Mouse (Mus musculus) midbrain, embryonic 14.5 days (tissue): ENCODE measurements at regions not wholly inside any gene's neighbourhood (a gene's known extent, or its start where the extent isn't known, plus 50 kb on each side); places are given as distances from the start of the nearest gene placed in this dataset.
A peak's percentile ranks its signal among the peaks of the same experiment; 100 is the strongest.
"Not testable (repeated sequence)": the region's sequence is repeated elsewhere in the genome, so short reads cannot be mapped to it uniquely, and the experiment has no call there.

Experiments
- ATAC-seq: fragments of 200-750 bp; cut with Nextera tagmentation; 2 replicates; pipeline ENCODE4 v1.8.0; 2017; ENCODE audit warnings: moderate number of reproducible peaks, moderate library complexity; ENCODE audit not compliant: low FRiP score, low TSS enrichment
- DNase-seq: peaks from one replicate; pipeline ENCODE4 v3.0.0-alpha.2; 2015
- H3K27ac ChIP-seq: fragments of 300-500 bp; sonication (generic); replicated peaks from 2 replicates; pipeline ENCODE4 v1.5.1; 2014; ENCODE audit warnings: mild to moderate bottlenecking, low read depth, low read length, moderate library complexity
- H3K27me3 ChIP-seq: fragments of 300-500 bp; sonication (generic); 2 replicates; pipeline ENCODE4 v1.6.1; 2014; ENCODE audit warnings: low read length, control low read depth, mixed read lengths; ENCODE audit not compliant: control insufficient read depth, insufficient read depth
- H3K36me3 ChIP-seq: fragments of 300-500 bp; sonication (generic); 2 replicates; pipeline ENCODE4 v1.6.1; 2014; ENCODE audit warnings: low read length, control low read depth; ENCODE audit not compliant: control insufficient read depth, insufficient read depth
- H3K4me1 ChIP-seq: fragments of 300-500 bp; sonication (generic); 2 replicates; pipeline ENCODE4 v1.6.1; 2014; ENCODE audit warnings: mild to moderate bottlenecking, antibody characterized with exemption, low read length, control low read depth; ENCODE audit not compliant: control insufficient read depth, insufficient read depth
- H3K4me2 ChIP-seq: fragments of 300-500 bp; sonication (generic); 2 replicates; pipeline ENCODE4 v1.6.1; 2014; ENCODE audit warnings: mild to moderate bottlenecking, low read length, moderate library complexity
- H3K4me3 ChIP-seq: fragments of 300-500 bp; sonication (generic); replicated peaks from 2 replicates; pipeline ENCODE4 v1.5.1; 2014; ENCODE audit warnings: low read depth, low read length
- H3K9ac ChIP-seq: fragments of 300-500 bp; sonication (generic); replicated peaks from 2 replicates; pipeline ENCODE4 v1.6.1; 2014; ENCODE audit warnings: mild to moderate bottlenecking, low read length, moderate library complexity
- H3K9me3 ChIP-seq: fragments of 300-500 bp; sonication (generic); 2 replicates; pipeline ENCODE4 v1.6.1; 2016; ENCODE audit warnings: low read length, control low read depth, mixed read lengths; ENCODE audit not compliant: control insufficient read depth
- WGBS: fragments of 180-500 bp; shearing (Covaris S2); extraction: QIAGEN DNeasy Blood & Tissue Kit; methylation state at CpG from one replicate; pipeline ENCODE4 v1.1.7; 2014; 5-methylcytosine and 5-hydroxymethylcytosine counted together

DNA sequence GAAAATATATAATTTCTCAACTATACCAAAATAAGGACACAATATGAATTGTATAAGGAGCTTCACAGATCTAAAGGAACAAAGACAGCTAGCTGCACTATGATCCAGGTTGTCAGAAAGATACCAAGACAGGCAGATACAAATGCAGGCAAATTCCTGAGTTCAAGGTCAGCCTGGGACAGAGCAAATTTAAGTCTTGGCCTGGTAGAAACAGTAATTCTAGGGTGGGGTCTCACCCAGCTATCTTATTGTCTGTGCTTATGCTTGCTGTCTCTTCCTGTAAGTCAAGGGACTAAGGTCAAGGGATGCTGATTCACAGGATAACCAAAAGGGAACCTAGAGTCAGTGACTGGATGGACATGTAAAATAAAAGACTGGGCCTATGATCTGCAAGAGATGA, 250.4 kb downstream of the Nucb2 start:
- Histone ChIP-seq H3K4me3 (no peak overlapping the region), H3K4me1 (no peaks in the 10 kb centered on the region), H3K27me3 (no peaks in the 10 kb centered on the region), H3K36me3 (no peaks in the 10 kb centered on the region), H3K9me3 (no peaks in the 10 kb centered on the region), H3K9ac (no peak overlapping the region), H3K27ac (no peak overlapping the region), H3K4me2 (no peak overlapping the region)
- ATAC-seq (no peak), DNase-seq (no peak)

DNA sequence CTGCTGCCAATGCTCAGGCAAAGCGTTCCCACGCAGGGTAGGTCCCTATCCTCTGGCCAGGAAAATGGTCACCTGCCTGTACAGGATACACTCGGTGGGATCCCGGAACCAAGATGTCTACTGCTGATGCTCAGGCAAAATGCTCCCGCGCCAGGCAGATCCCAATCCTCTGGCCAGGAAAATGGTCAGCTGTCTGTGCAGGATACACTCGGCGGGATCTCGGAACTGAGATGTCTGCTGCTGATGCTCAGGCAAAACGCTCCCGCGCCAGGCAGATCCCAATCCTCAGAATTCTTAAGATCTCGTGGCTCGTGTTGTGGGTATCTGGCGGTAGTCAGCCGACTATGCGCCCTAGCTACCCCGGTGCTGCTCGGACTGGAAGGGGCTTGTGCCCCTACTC, 288.0 kb downstream of the Nucb2 start:
- not testable (repeated sequence) for H3K4me2 ChIP-seq
- 96% methylated on average over 19 of the region's 19 CpGs for WGBS

DNA sequence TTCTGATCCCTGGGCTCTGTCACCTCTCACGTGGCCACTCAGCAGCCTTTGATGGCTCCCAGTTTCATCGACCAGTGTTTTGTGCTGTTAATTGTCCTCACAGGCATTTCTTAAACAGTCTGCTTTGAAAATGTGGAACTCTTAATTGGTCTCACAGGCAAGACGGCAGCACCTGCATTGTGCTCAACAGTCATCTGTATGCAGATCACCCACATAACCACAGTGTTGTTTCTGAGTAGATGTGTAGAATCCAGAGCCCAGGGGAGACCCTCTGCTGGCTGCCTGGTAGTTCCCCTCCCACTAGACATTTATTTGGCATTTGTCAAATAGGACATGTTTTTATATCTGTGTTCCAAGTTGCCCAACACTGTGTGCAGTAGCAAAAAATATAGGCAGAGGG, 304.3 kb downstream of the Nucb2 start:
- ATAC-seq (peak; percentile 46; the same call in 1 of the 2 replicates), DNase-seq (peak; percentile 26)
- H3K9ac ChIP-seq, result no peak overlapping the region
- H3K9me3 ChIP-seq, result no peaks in the 10 kb centered on the region
- H3K27me3 ChIP-seq, result no peaks in the 10 kb centered on the region
- no peak overlapping the region for H3K4me2 ChIP-seq
- H3K4me1 ChIP-seq, result no peaks in the 10 kb centered on the region
- WGBS, result 48% methylated on average over 3 of the region's 3 CpGs
- no peak overlapping the region; the same call in 1 of the 2 replicates for H3K27ac ChIP-seq
- H3K4me3 ChIP-seq, result no peak overlapping the region
- no peaks in the 10 kb centered on the region for H3K36me3 ChIP-seq

More for the DNA sequence above, 288.0 kb downstream of the Nucb2 start:
- not testable (repeated sequence) for H3K4me3 ChIP-seq, H3K4me1 ChIP-seq, ATAC-seq, H3K9me3 ChIP-seq, DNase-seq, H3K36me3 ChIP-seq, H3K27ac ChIP-seq, H3K27me3 ChIP-seq, H3K9ac ChIP-seq

DNA sequence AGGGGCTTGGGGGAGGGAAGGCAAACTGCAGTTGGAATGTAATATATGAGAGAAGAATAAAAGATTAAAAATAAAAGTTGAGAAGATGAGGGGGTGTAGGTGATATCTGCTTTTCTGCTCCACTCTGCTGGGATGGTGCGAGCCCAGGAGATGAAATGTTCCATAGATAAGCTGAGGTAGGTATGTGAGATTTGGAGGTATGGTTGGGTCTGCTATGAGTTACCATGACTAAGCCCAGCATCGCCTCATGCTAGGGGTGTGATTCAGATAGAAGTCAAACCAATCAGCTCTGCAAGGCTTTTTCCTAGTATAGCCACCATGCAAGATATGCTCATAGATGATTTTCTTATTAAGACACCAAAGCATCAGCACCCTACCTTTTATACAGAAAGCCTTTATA, 312.3 kb downstream of the Nucb2 start:
- H3K36me3 ChIP-seq, result no peaks in the 10 kb centered on the region
- H3K9me3 ChIP-seq, result no peaks in the 10 kb centered on the region
- H3K27me3 ChIP-seq, result no peaks in the 10 kb centered on the region
- no peak for ATAC-seq
- no peaks in the 10 kb centered on the region for H3K4me1 ChIP-seq
- DNase-seq, result no peak
- H3K27ac ChIP-seq, result no peak overlapping the region
- 94% methylated on average over 2 of the region's 2 CpGs for WGBS
- H3K4me3 ChIP-seq, result no peak overlapping the region
- no peak overlapping the region for H3K4me2 ChIP-seq
- H3K9ac ChIP-seq, result no peak overlapping the region

DNA sequence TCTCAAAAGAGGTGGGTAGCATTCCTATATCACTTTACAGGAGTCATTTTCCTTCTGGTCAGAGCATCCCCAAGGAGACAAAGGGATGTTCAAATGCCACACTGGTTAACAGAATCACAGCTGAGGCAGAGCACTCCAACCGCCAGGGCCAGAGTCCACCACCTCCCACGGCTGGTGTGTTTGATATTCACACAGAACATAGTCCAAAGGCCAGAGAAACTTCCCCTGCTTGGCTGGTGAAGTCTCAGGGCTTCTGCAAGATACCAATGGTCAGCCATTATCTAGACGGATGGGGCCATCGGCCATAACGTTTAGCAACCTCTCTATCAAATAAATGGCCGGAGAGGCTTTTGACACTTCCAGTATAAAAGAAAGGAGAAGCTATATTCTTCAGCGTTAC, 313.8 kb downstream of the Nucb2 start:
- no peak for ATAC-seq
- H3K27me3 ChIP-seq, result no peaks in the 10 kb centered on the region
- 88% methylated on average over 7 of the region's 7 CpGs for WGBS
- H3K27ac ChIP-seq, result no peak overlapping the region
- H3K4me1 ChIP-seq, result no peaks in the 10 kb centered on the region
- no peak overlapping the region for H3K4me2 ChIP-seq
- no peak for DNase-seq
- no peaks in the 10 kb centered on the region for H3K36me3 ChIP-seq
- no peaks in the 10 kb centered on the region for H3K9me3 ChIP-seq
- no peak overlapping the region for H3K9ac ChIP-seq
- no peak overlapping the region for H3K4me3 ChIP-seq

DNA sequence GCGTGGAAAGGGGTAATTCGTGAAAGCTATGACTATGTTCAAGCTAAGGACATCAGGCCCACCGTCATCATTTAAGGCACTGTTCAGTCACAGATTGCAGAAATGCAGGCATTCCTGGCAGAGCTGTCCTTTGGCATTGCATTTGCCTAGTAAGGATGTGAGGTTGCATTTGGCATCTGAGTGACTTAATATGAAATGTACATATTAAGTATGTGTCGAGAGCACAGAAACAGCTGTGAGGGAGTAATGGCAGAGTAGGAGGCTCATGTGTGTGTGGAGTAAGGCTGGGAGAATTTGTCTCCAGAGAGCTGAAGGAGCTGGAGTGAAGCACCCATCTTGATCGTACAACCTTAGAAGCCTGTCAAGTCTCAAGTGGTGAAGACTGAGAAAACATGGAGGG, 316.4 kb downstream of the Nucb2 start:
- Histone ChIP-seq H3K27ac (no peak overlapping the region), H3K9me3 (no peaks in the 10 kb centered on the region), H3K9ac (no peak overlapping the region), H3K27me3 (no peaks in the 10 kb centered on the region), H3K36me3 (no peaks in the 10 kb centered on the region), H3K4me2 (no peak overlapping the region), H3K4me3 (no peak overlapping the region), H3K4me1 (no peaks in the 10 kb centered on the region)
- 85% methylated on average over 5 of the region's 5 CpGs for WGBS
- DNase-seq (no peak), ATAC-seq (no peak)

DNA sequence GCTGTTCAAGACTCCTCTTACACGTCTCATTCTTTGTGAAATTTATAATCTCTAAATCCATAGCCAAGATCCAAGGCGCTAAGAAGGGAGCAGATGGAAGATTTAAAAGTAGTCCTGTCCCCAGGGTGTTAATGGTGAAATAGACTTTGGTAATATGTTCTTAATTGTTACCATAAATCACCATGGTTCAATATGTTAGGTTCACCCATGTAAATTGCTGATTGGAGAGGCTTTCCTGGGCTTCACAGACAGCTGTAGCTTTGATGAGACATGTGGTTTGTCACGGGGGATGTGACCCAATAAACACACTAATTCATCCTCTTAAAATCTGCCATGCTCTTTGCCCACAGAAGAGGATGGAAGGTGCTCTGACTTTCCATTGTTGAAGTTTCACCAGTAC, 338.7 kb downstream of the Nucb2 start:
- no peak for DNase-seq
- H3K36me3 ChIP-seq, result no peaks in the 10 kb centered on the region
- no peak overlapping the region for H3K9ac ChIP-seq
- H3K4me2 ChIP-seq, result no peak overlapping the region
- H3K9me3 ChIP-seq, result no peaks in the 10 kb centered on the region
- no peaks in the 10 kb centered on the region for H3K27me3 ChIP-seq
- no peak for ATAC-seq
- H3K27ac ChIP-seq, result no peak overlapping the region
- H3K4me3 ChIP-seq, result no peak overlapping the region
- WGBS, result 58% methylated on average over 3 of the region's 3 CpGs
- no peaks in the 10 kb centered on the region for H3K4me1 ChIP-seq

DNA sequence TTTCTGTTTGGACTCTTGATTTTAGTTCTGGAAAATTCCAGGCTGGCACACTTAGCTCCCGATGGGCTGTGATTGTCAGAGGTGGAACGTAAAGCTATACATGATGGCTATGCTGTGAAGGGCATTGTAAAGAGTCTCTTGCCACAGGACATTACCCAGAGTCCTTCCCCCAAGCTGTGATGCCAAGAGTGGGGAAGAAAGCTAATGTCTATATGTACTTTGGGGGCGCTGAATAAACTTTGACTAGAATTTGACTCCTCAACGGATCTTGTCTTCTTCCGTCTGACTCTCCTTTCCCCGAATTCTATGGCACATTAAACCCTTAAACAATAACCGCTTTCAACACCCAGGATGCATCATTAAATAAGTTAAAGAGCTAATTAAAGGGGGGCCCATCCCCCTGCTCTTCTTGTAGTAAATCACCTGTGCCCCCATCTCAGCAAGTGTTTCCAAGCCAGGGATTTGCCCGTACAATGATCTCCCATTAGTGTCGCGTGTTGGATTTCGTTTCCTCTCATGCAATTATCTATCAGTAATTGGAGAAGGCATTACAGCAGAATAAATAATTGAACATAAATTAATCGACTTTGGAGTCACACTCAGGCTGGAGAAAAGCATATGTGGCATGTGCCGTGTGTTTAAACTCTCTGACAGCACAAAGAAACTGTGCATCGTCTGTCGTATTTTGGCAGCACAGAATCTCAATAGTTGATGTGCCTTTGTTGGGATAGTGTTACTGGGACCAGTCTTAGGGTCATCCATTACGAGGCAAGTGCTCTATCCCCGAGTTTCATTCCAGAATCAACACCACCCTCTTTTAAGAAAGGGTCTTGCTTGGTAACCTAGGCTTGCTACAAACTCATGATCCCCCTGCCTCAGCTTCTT, 343.9 kb downstream of the Nucb2 start:
- 83% methylated on average over 17 of the region's 17 CpGs for WGBS
- Histone ChIP-seq H3K27ac (no peak overlapping the region), H3K4me2 (no peak overlapping the region), H3K4me1 (no peaks in the 10 kb centered on the region), H3K27me3 (no peaks in the 10 kb centered on the region), H3K9ac (no peak overlapping the region), H3K36me3 (no peaks in the 10 kb centered on the region), H3K4me3 (no peak overlapping the region), H3K9me3 (no peaks in the 10 kb centered on the region)
- no peak for ATAC-seq
- DNase-seq, result peak; percentile 2

DNA sequence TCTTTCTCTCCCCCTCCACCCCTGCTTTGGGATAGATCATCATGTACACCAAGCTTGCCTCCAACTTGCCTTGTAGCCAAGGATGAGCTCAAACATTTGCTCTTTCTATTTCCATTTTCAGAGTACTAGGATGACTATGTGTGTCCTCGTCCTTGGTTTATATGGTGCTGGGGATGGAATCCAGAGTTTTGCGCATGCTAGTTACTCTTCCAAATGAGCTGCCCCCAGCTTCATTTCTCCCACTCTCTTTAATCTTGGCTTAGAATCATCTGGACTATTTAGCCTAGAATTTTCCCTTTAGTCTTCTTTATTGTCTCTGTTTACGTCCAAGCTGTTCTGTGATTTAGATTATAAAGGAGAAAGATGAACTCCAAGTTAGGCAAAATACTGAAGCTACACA, 349.2 kb downstream of the Nucb2 start:
- Histone ChIP-seq H3K36me3 (no peaks in the 10 kb centered on the region), H3K4me1 (no peaks in the 10 kb centered on the region), H3K27me3 (no peaks in the 10 kb centered on the region), H3K4me3 (no peak overlapping the region), H3K9me3 (no peaks in the 10 kb centered on the region), H3K27ac (no peak overlapping the region), H3K4me2 (no peak overlapping the region), H3K9ac (no peak overlapping the region)
- DNase-seq (no peak), ATAC-seq (no peak)
- WGBS, result 96% methylated on average over 3 of the region's 3 CpGs
